Mouse (Mus musculus) embryonic facial prominence, embryonic 14.5 days (tissue): Measurements from ENCODE around the gene Ccdc93. TPM values are rescaled to one million over a fixed set of nuclear protein-coding genes. Genes with fewer than 3 reads are reported as not detected.

Experiments
- ATAC-seq: fragments of 200-750 bp; cut with Nextera tagmentation; 2 replicates; pipeline ENCODE4 v1.8.0; 2017; ENCODE audit warnings: low read depth, moderate number of reproducible peaks, moderate TSS enrichment
- DNase-seq: peaks from one replicate; pipeline ENCODE4 v3.0.0-alpha.2; 2015; ENCODE audit warnings: low spot score
- H3K27ac ChIP-seq: fragments of 300-500 bp; sonication (generic); replicated peaks from 2 replicates; pipeline ENCODE4 v1.5.1; 2014; ENCODE audit warnings: low read depth, mild to moderate bottlenecking, low read length, moderate library complexity
- H3K27me3 ChIP-seq: fragments of 300-500 bp; sonication (generic); replicated peaks from 2 replicates; pipeline ENCODE4 v1.6.1; 2014; ENCODE audit warnings: low read length; ENCODE audit not compliant: control insufficient read depth, insufficient read depth
- H3K36me3 ChIP-seq: fragments of 300-500 bp; sonication (generic); 2 replicates; pipeline ENCODE4 v1.6.1; 2014; ENCODE audit warnings: low read length, mixed read lengths; ENCODE audit not compliant: control insufficient read depth, insufficient read depth
- H3K4me1 ChIP-seq: fragments of 300-500 bp; sonication (generic); 2 replicates; pipeline ENCODE4 v1.6.1; 2014; ENCODE audit warnings: antibody characterized with exemption, low read length; ENCODE audit not compliant: control insufficient read depth, insufficient read depth
- H3K4me2 ChIP-seq: fragments of 300-500 bp; sonication (generic); 2 replicates; pipeline ENCODE4 v1.6.1; 2014; ENCODE audit warnings: low read depth, mild to moderate bottlenecking, low read length, moderate library complexity, mixed read lengths
- H3K4me3 ChIP-seq: fragments of 300-500 bp; sonication (generic); 2 replicates; pipeline ENCODE4 v1.5.1; 2014; ENCODE audit warnings: low read depth, mild to moderate bottlenecking, low read length
- H3K9ac ChIP-seq: fragments of 300-500 bp; sonication (generic); 2 replicates; pipeline ENCODE4 v1.6.1; 2014; ENCODE audit warnings: low read depth, mild to moderate bottlenecking, low read length, moderate library complexity, mixed read lengths
- H3K9me3 ChIP-seq: fragments of 300-500 bp; sonication (generic); 2 replicates; pipeline ENCODE4 v1.6.1; 2016; ENCODE audit warnings: low read length; ENCODE audit not compliant: control insufficient read depth
- WGBS: fragments of 180-500 bp; shearing (Covaris S2); extraction: QIAGEN DNeasy Blood & Tissue Kit; methylation state at CpG from one replicate; pipeline ENCODE4 v1.1.7; 2014; 5-methylcytosine and 5-hydroxymethylcytosine counted together
- polyA plus RNA-seq: library from polyadenylated mRNA; unstranded; fragments of >200 nt; fragmentation: Nextera tagmentation; extraction: Ambion mirVana; gene quantifications from 2 replicates; pipeline ENCODE4 v1.2.1, GENCODE M21; 2014

Ccdc93 gene
- polyA plus RNA-seq, 1 experiment from 2014 or later = 11.7 TPM

GRCm38 (mm10) chr1:121460077-121460476 is 29.2 kb downstream of the Ccdc93 start:
- H3K4me3 ChIP-seq = no peak overlapping the region
- H3K27ac ChIP-seq = peak overlapping the region; percentile 52
- DNase-seq = peak; percentile 30
- no peak overlapping the region for H3K4me2 ChIP-seq
- no peaks in the 10 kb centered on the region for H3K9me3 ChIP-seq
- ATAC-seq = peak; percentile 67
- H3K36me3 ChIP-seq = peaks cover 30% of the 10 kb centered on the region
- H3K4me1 ChIP-seq = no peaks in the 10 kb centered on the region; the same call in 1 of the 2 replicates
- WGBS = 62% methylated on average over 6 of the region's 6 CpGs
- no peak overlapping the region for H3K9ac ChIP-seq
- H3K27me3 ChIP-seq = no peaks in the 10 kb centered on the region

GRCm38 (mm10) chr1:121461895-121462294 is 31.0 kb downstream of the Ccdc93 start:
- ATAC-seq = no peak
- 79% methylated on average over 7 of the region's 7 CpGs for WGBS

GRCm38 (mm10) chr1:121462643-121463042 is 31.8 kb downstream of the Ccdc93 start:
- Histone ChIP-seq H3K4me2 (no peak overlapping the region), H3K36me3 (peaks cover 34% of the 10 kb centered on the region; the same call in 1 of the 2 replicates), H3K27ac (no peak overlapping the region), H3K4me1 (no peaks in the 10 kb centered on the region; the same call in 1 of the 2 replicates), H3K4me3 (no peak overlapping the region), H3K9me3 (no peaks in the 10 kb centered on the region), H3K27me3 (no peaks in the 10 kb centered on the region), H3K9ac (no peak overlapping the region)
- 76% methylated on average over 1 of the region's 1 CpGs for WGBS
- DNase-seq (no peak), ATAC-seq (no peak)

More at GRCm38 (mm10) chr1:121461895-121462294, 31.0 kb downstream of the Ccdc93 start:
- Histone ChIP-seq H3K9ac (no peak overlapping the region), H3K9me3 (no peaks in the 10 kb centered on the region), H3K27ac (no peak overlapping the region), H3K4me3 (no peak overlapping the region), H3K27me3 (no peaks in the 10 kb centered on the region), H3K4me2 (no peak overlapping the region), H3K36me3 (peaks cover 27% of the 10 kb centered on the region; the same call in 1 of the 2 replicates), H3K4me1 (no peaks in the 10 kb centered on the region; the same call in 1 of the 2 replicates)
- DNase-seq = no peak

GRCm38 (mm10) chr1:121463806-121464205 is 33.0 kb downstream of the Ccdc93 start:
- 83% methylated on average over 7 of the region's 7 CpGs for WGBS
- no peaks in the 10 kb centered on the region; the same call in 1 of the 2 replicates for H3K4me1 ChIP-seq
- DNase-seq (no peak), ATAC-seq (no peak)
- no peak overlapping the region for H3K4me2 ChIP-seq
- no peaks in the 10 kb centered on the region for H3K27me3 ChIP-seq
- no peak overlapping the region for H3K27ac ChIP-seq
- no peaks in the 10 kb centered on the region for H3K9me3 ChIP-seq
- no peak overlapping the region for H3K4me3 ChIP-seq
- peaks cover 34% of the 10 kb centered on the region; the same call in 1 of the 2 replicates for H3K36me3 ChIP-seq
- H3K9ac ChIP-seq = no peak overlapping the region

- Histone ChIP-seq H3K9ac (no peak overlapping the region), H3K9me3 (no peaks in the 10 kb centered on the region), H3K4me3 (no peak overlapping the region), H3K27ac (no peak overlapping the region), H3K4me1 (no peaks in the 10 kb centered on the region), H3K4me2 (no peak overlapping the region), H3K27me3 (no peaks in the 10 kb centered on the region), H3K36me3 (peaks cover 49% of the 10 kb centered on the region)
- DNase-seq (no peak), ATAC-seq (no peak)
- WGBS = 79% methylated on average over 3 of the region's 3 CpGs
Measured at GRCm38 (mm10) chr1:121466276-121466675, 35.4 kb downstream of the Ccdc93 start.

GRCm38 (mm10) chr1:121468271-121468670 is 37.4 kb downstream of the Ccdc93 start:
- H3K27ac ChIP-seq = no peak overlapping the region
- ATAC-seq = peak; percentile 55; the same call in 1 of the 2 replicates
- DNase-seq = no peak
- H3K4me3 ChIP-seq = no peak overlapping the region
- H3K27me3 ChIP-seq = no peaks in the 10 kb centered on the region
- peaks cover 40% of the 10 kb centered on the region for H3K36me3 ChIP-seq
- no peak overlapping the region for H3K4me2 ChIP-seq
- no peaks in the 10 kb centered on the region for H3K4me1 ChIP-seq
- H3K9ac ChIP-seq = no peak overlapping the region
- 89% methylated on average over 2 of the region's 2 CpGs for WGBS
- no peaks in the 10 kb centered on the region for H3K9me3 ChIP-seq

- Histone ChIP-seq H3K4me3 (no peak overlapping the region), H3K27me3 (no peaks in the 10 kb centered on the region), H3K36me3 (peaks cover 32% of the 10 kb centered on the region), H3K9me3 (no peaks in the 10 kb centered on the region), H3K4me1 (no peaks in the 10 kb centered on the region), H3K9ac (no peak overlapping the region), H3K27ac (no peak overlapping the region), H3K4me2 (no peak overlapping the region)
- WGBS = 68% methylated on average over 5 of the region's 5 CpGs
- no peak for ATAC-seq
- DNase-seq = no peak
Measured at GRCm38 (mm10) chr1:121471503-121471902, 40.7 kb downstream of the Ccdc93 start.

- DNase-seq = no peak
- no peak for ATAC-seq
- Histone ChIP-seq H3K4me3 (no peak overlapping the region), H3K4me2 (no peak overlapping the region), H3K9ac (no peak overlapping the region), H3K9me3 (no peaks in the 10 kb centered on the region), H3K27me3 (no peaks in the 10 kb centered on the region), H3K4me1 (no peaks in the 10 kb centered on the region), H3K36me3 (peaks cover 61% of the 10 kb centered on the region), H3K27ac (no peak overlapping the region)
- WGBS = 93% methylated on average over 5 of the region's 5 CpGs
Measured at GRCm38 (mm10) chr1:121477716-121478115, 46.9 kb downstream of the Ccdc93 start.

- H3K4me1 ChIP-seq = no peaks in the 10 kb centered on the region
- peaks cover 68% of the 10 kb centered on the region for H3K36me3 ChIP-seq
- H3K4me2 ChIP-seq = no peak overlapping the region
- H3K4me3 ChIP-seq = no peak overlapping the region
- H3K9ac ChIP-seq = no peak overlapping the region
- no peak for ATAC-seq
- no peak for DNase-seq
- no peaks in the 10 kb centered on the region for H3K27me3 ChIP-seq
- H3K27ac ChIP-seq = no peak overlapping the region
- WGBS = 82% methylated on average over 12 of the region's 12 CpGs
- H3K9me3 ChIP-seq = no peaks in the 10 kb centered on the region
Measured at GRCm38 (mm10) chr1:121478284-121478980, 47.6 kb downstream of the Ccdc93 start.
